Mouse (Mus musculus): Measurements from ENCODE around the gene Banp. TPM values are rescaled to one million over a fixed set of nuclear protein-coding genes. Genes with fewer than 3 reads are reported as not detected.

Banp gene
- polyA plus RNA-seq, 1 experiment from 2014 or later: 54.7 TPM

DNA sequence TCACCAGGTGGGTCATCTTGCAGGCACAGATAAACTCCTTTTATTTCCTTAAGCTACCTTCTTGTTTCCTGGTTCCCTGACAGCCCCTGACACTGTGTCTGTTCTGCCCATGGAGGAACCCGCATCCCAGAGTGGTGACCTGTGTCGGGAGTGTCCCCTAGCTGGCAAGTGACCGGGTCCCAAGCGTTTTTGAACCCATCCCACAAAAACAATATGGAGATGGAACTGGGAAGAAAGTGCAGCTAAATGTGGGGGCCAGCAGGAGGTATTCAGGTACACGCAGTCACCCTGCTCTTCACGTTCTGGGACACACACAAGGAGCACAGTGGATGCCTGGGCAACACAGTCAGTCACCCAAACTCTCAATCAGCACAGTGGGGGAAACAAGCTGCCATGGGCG lies 3.2 kb upstream of the Banp start:
- peaks cover 17% of the 10 kb centered on the region for H3K4me1 ChIP-seq (ENCODE audit: control insufficient read depth, insufficient read depth, low read length)
- H3K27ac ChIP-seq (ENCODE audit: low read length): no peak overlapping the region
- no peaks in the 10 kb centered on the region for H3K27me3 ChIP-seq (ENCODE audit: control insufficient read depth, insufficient read depth, low read depth, low read length)
- H3K36me3 ChIP-seq (ENCODE audit: control insufficient read depth, insufficient read depth, low read length): no peaks in the 10 kb centered on the region
- WGBS: 78% methylated on average over 7 of the region's 7 CpGs
- ATAC-seq: no peak
- H3K4me3 ChIP-seq (ENCODE audit: low read depth, low read length): no peak overlapping the region
- H3K4me2 ChIP-seq (ENCODE audit: low read length): no peak overlapping the region
- H3K9ac ChIP-seq (ENCODE audit: low read depth, low read length): no peak overlapping the region
- no peaks in the 10 kb centered on the region for H3K9me3 ChIP-seq (replicated peaks; ENCODE audit: control insufficient read depth, low read length, poor library complexity, severe bottlenecking)

DNA sequence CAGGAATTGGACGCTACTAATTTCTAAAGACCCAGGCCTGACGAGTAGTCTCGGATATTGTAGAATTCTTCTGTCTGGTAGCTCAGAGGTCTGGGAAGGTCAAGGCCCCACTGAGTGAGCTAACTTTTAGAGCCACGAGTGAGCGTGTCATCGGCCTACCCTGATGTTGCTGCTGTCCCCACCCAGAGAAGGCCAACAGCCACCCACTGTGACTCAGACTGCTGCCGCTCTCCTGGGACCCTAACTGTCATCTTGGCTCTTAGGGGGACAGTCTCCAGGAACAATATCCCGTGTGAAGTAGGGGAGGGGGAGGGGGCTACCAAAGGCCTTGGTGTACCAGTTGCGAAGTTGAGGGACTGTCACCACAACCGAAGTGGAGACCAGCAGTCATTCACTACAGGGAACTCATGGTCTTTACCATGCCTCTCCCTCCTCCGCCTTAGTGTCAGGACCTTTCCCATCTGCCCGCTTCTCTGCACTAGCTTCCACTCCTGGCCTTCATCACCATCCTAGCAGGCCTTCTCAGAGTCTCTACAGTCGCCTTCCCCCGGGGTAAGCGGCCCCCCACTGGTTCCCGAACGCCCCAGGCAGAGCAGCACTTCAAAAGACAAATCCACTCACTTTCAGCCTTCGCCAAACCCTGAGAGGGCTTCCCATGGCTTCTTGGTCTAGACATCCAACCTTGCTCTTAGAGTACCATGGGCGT lies 2.4 kb upstream of the Banp start:
- Histone ChIP-seq H3K36me3 (ENCODE audit: control insufficient read depth, insufficient read depth, low read length) (no peaks in the 10 kb centered on the region), H3K27me3 (ENCODE audit: control insufficient read depth, insufficient read depth, low read depth, low read length) (no peaks in the 10 kb centered on the region), H3K9me3 (replicated peaks; ENCODE audit: control insufficient read depth, low read length, poor library complexity, severe bottlenecking) (no peaks in the 10 kb centered on the region), H3K4me3 (ENCODE audit: low read depth, low read length) (peak overlapping the region; percentile 34), H3K4me1 (ENCODE audit: control insufficient read depth, insufficient read depth, low read length) (peaks cover 26% of the 10 kb centered on the region), H3K9ac (ENCODE audit: low read depth, low read length) (no peak overlapping the region), H3K4me2 (ENCODE audit: low read length) (peak overlapping the region; percentile 65), H3K27ac (ENCODE audit: low read length) (peak overlapping the region; percentile 50)
- ATAC-seq: no peak
- 31% methylated on average over 17 of the region's 19 CpGs for WGBS

DNA sequence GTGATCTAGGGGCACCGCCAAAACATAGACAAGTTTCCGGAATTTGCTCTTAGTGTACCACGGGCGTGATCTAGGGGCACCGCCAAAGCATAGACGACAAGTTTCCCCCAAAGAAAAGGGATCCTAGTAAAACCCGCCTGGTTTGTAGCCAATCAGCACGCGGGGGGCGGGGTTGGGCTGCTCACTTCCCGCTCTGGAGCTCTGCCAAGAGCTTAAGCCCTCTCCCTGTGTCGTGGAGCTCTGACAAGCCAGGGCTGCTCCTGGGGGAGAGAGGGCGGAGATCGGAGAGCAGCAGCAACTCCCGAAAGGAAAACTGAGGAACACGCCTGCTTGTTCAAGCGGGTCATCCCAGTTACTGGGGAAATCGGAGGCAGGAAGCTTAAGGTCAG lies 1.8 kb upstream of the Banp start:
- Histone ChIP-seq H3K9ac (ENCODE audit: low read depth, low read length) (peak overlapping the region; percentile 55), H3K27ac (ENCODE audit: low read length) (peak overlapping the region; percentile 50), H3K36me3 (ENCODE audit: control insufficient read depth, insufficient read depth, low read length) (no peaks in the 10 kb centered on the region), H3K4me1 (ENCODE audit: control insufficient read depth, insufficient read depth, low read length) (peaks cover 31% of the 10 kb centered on the region), H3K4me3 (ENCODE audit: low read depth, low read length) (peak overlapping the region; percentile 34), H3K27me3 (ENCODE audit: control insufficient read depth, insufficient read depth, low read depth, low read length) (no peaks in the 10 kb centered on the region), H3K4me2 (ENCODE audit: low read length) (peak overlapping the region; percentile 65), H3K9me3 (replicated peaks; ENCODE audit: control insufficient read depth, low read length, poor library complexity, severe bottlenecking) (no peaks in the 10 kb centered on the region)
- under 1% methylated on average over 18 of the region's 18 CpGs for WGBS
- 0 out of 2 replicates have a peak, but pooled peaks have one; percentile 11 for ATAC-seq

DNA sequence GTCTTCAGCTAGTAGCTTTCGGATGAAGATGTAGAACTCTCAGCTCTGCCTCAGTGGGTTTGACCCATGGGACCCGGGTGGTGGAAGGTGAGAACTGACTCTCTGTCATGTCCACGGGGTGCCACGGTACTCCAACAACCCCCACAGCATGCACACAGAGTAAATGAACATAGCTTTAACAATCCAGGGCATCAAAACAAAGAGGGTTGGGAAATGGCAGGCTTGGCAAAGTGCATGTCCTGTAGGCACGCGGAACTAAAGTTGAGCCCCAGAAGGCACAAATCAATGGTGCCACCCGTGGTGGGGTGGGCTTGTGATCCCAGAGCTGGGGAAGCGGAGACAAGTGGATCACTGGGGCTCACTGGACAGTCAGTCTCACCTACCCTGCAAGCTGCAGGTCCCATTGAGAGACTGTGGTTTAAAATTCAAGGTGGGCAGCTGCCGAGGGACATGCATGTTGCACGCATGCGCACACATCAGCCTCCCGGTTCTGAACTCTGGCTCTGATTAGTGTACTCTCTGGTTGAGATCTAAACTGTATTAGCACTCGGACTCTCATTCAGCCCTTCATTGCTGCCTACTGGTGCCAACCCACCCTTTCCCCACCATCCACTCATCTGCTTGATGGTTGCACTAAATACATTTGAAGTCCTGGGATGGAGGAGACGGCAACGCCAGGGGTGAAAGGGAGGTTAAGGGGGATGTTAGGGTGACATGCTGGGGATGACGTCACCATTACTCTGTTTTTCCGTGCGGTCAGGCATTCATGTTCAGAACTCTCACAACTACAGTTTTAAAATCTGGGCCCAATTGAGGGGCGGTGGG lies 1.0 kb upstream of the Banp start:
- no peaks in the 10 kb centered on the region for H3K36me3 ChIP-seq (ENCODE audit: control insufficient read depth, insufficient read depth, low read length)
- WGBS: 57% methylated on average over 19 of the region's 19 CpGs

GRCm38 (mm10) chr8:121949941-121950748 lies 595 bp downstream of the Banp start:
- peak overlapping the region; percentile 92 for H3K4me3 ChIP-seq (ENCODE audit: low read depth, low read length)
- no peaks in the 10 kb centered on the region for H3K36me3 ChIP-seq (ENCODE audit: control insufficient read depth, insufficient read depth, low read length)
- peaks cover 33% of the 10 kb centered on the region for H3K4me1 ChIP-seq (ENCODE audit: control insufficient read depth, insufficient read depth, low read length)
- ATAC-seq: peak; percentile 96
- peak overlapping the region; percentile 96 for H3K27ac ChIP-seq (ENCODE audit: low read length)
- H3K4me2 ChIP-seq (ENCODE audit: low read length): peak overlapping the region; percentile 52
- no peaks in the 10 kb centered on the region for H3K9me3 ChIP-seq (replicated peaks; ENCODE audit: control insufficient read depth, low read length, poor library complexity, severe bottlenecking)
- H3K27me3 ChIP-seq (ENCODE audit: control insufficient read depth, insufficient read depth, low read depth, low read length): no peaks in the 10 kb centered on the region
- H3K9ac ChIP-seq (ENCODE audit: low read depth, low read length): peak overlapping the region; percentile 96
- under 1% methylated on average over 51 of the region's 66 CpGs for WGBS

More for the DNA sequence above, 1.0 kb upstream of the Banp start:
- Histone ChIP-seq H3K9me3 (replicated peaks; ENCODE audit: control insufficient read depth, low read length, poor library complexity, severe bottlenecking) (no peaks in the 10 kb centered on the region), H3K4me2 (ENCODE audit: low read length) (peak overlapping the region; percentile 65), H3K9ac (ENCODE audit: low read depth, low read length) (peak overlapping the region; percentile 55), H3K27me3 (ENCODE audit: control insufficient read depth, insufficient read depth, low read depth, low read length) (no peaks in the 10 kb centered on the region), H3K27ac (ENCODE audit: low read length) (peak overlapping the region; percentile 50; the same call in 1 of the 2 replicates), H3K4me3 (ENCODE audit: low read depth, low read length) (peak overlapping the region; percentile 34), H3K4me1 (ENCODE audit: control insufficient read depth, insufficient read depth, low read length) (peaks cover 33% of the 10 kb centered on the region)
- no peak for ATAC-seq

GRCm38 (mm10) chr8:121950749-121951655 lies 1.5 kb downstream of the Banp start:
- Histone ChIP-seq H3K4me1 (ENCODE audit: control insufficient read depth, insufficient read depth, low read length) (peaks cover 33% of the 10 kb centered on the region), H3K36me3 (ENCODE audit: control insufficient read depth, insufficient read depth, low read length) (no peaks in the 10 kb centered on the region; the same call in 1 of the 2 replicates)
- ATAC-seq: peak; percentile 15

GRCm38 (mm10) chr8:121951656-121952009 lies 2.1 kb downstream of the Banp start:
- Histone ChIP-seq H3K4me1 (ENCODE audit: control insufficient read depth, insufficient read depth, low read length) (peaks cover 35% of the 10 kb centered on the region), H3K36me3 (ENCODE audit: control insufficient read depth, insufficient read depth, low read length) (no peaks in the 10 kb centered on the region; the same call in 1 of the 2 replicates), H3K27me3 (ENCODE audit: control insufficient read depth, insufficient read depth, low read depth, low read length) (no peaks in the 10 kb centered on the region), H3K9me3 (replicated peaks; ENCODE audit: control insufficient read depth, low read length, poor library complexity, severe bottlenecking) (no peaks in the 10 kb centered on the region), H3K27ac (ENCODE audit: low read length) (peak overlapping the region; percentile 96), H3K9ac (ENCODE audit: low read depth, low read length) (peak overlapping the region; percentile 96), H3K4me3 (ENCODE audit: low read depth, low read length) (peak overlapping the region; percentile 92), H3K4me2 (ENCODE audit: low read length) (peak overlapping the region; percentile 97)
- WGBS: 32% methylated on average over 7 of the region's 7 CpGs
- ATAC-seq: no peak

More at GRCm38 (mm10) chr8:121950749-121951655, 1.5 kb downstream of the Banp start:
- Histone ChIP-seq H3K4me3 (ENCODE audit: low read depth, low read length) (peak overlapping the region; percentile 92), H3K27me3 (ENCODE audit: control insufficient read depth, insufficient read depth, low read depth, low read length) (no peaks in the 10 kb centered on the region), H3K4me2 (ENCODE audit: low read length) (peak overlapping the region; percentile 97), H3K9ac (ENCODE audit: low read depth, low read length) (peak overlapping the region; percentile 96), H3K27ac (ENCODE audit: low read length) (peak overlapping the region; percentile 96), H3K9me3 (replicated peaks; ENCODE audit: control insufficient read depth, low read length, poor library complexity, severe bottlenecking) (no peaks in the 10 kb centered on the region)
- WGBS: under 1% methylated on average over 58 of the region's 97 CpGs

DNA sequence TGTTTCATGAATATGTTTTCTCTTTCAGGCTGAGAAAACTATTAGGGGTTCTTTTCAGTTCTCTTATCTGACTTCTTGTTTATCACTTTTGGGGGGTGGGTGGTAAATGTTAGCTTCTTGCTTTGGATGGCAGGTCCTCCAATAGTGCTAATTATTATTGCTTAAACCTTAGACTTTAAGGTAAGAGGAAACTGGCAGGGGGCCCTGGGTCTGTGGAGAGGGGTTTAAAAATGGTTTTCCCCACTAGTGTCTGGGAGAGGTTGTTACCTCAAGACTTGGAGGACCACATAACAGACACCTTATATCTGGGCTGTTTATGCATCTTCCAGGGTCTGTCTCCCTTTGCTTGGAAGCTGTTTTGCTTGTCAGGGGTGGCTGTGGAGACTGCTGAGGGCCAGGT lies 2.6 kb downstream of the Banp start:
- Histone ChIP-seq H3K9me3 (replicated peaks; ENCODE audit: control insufficient read depth, low read length, poor library complexity, severe bottlenecking) (no peaks in the 10 kb centered on the region), H3K4me1 (ENCODE audit: control insufficient read depth, insufficient read depth, low read length) (peaks cover 34% of the 10 kb centered on the region), H3K4me3 (ENCODE audit: low read depth, low read length) (no peak overlapping the region), H3K27ac (ENCODE audit: low read length) (no peak overlapping the region), H3K9ac (ENCODE audit: low read depth, low read length) (peak overlapping the region; percentile 37; the same call in 1 of the 2 replicates), H3K36me3 (ENCODE audit: control insufficient read depth, insufficient read depth, low read length) (no peaks in the 10 kb centered on the region; the same call in 1 of the 2 replicates), H3K4me2 (ENCODE audit: low read length) (peak overlapping the region; percentile 97; the same call in 1 of the 2 replicates), H3K27me3 (ENCODE audit: control insufficient read depth, insufficient read depth, low read depth, low read length) (no peaks in the 10 kb centered on the region)
- no peak for ATAC-seq

Measured in midbrain, embryonic 16.5 days (tissue).